Mouse (Mus musculus) stomach, postnatal 0 days (tissue): Measurements from ENCODE around the gene Aff4. TPM values are rescaled to one million over a fixed set of nuclear protein-coding genes. Genes with fewer than 3 reads are reported as not detected.

Experiments
- ATAC-seq: fragments of 200-750 bp; cut with Nextera tagmentation; 2 replicates; pipeline ENCODE4 v1.8.0; 2017; ENCODE audit not compliant: low FRiP score, low TSS enrichment
- DNase-seq: peaks from one replicate; pipeline ENCODE4 v3.0.0-alpha.2; 2016; ENCODE audit warnings: low spot score
- H3K27ac ChIP-seq: fragments of 300-500 bp; sonication (generic); replicated peaks from 2 replicates; pipeline ENCODE4 v1.5.1; 2014; ENCODE audit warnings: mild to moderate bottlenecking, control low read depth
- H3K27me3 ChIP-seq: fragments of 300-500 bp; sonication (generic); 2 replicates; pipeline ENCODE4 v1.6.1; 2014; ENCODE audit warnings: low read length; ENCODE audit not compliant: control insufficient read depth, insufficient read depth
- H3K36me3 ChIP-seq: fragments of 300-500 bp; sonication (generic); 2 replicates; pipeline ENCODE4 v1.6.1; 2014; ENCODE audit warnings: low read length, mixed read lengths; ENCODE audit not compliant: control insufficient read depth, insufficient read depth
- H3K4me1 ChIP-seq: fragments of 300-500 bp; sonication (generic); replicated peaks from 2 replicates; pipeline ENCODE4 v1.6.1; 2014; ENCODE audit warnings: antibody characterized with exemption; ENCODE audit not compliant: control insufficient read depth, insufficient read depth
- H3K4me2 ChIP-seq: fragments of 300-500 bp; sonication (generic); replicated peaks from 2 replicates; pipeline ENCODE4 v1.6.1; 2014; ENCODE audit warnings: low read depth, mild to moderate bottlenecking, control low read depth, moderate library complexity
- H3K4me3 ChIP-seq: fragments of 300-500 bp; sonication (generic); 2 replicates; pipeline ENCODE4 v1.5.1; 2014; ENCODE audit warnings: low read depth, low read length, control low read depth
- H3K9ac ChIP-seq: fragments of 300-500 bp; sonication (generic); 2 replicates; pipeline ENCODE4 v1.6.1; 2014; ENCODE audit warnings: mild to moderate bottlenecking, low read length, control low read depth, mixed read lengths
- H3K9me3 ChIP-seq: fragments of 300-500 bp; sonication (generic); 2 replicates; pipeline ENCODE4 v1.6.1; 2016; ENCODE audit warnings: low read length; ENCODE audit not compliant: control insufficient read depth
- CTCF ChIP-seq: IDR thresholded peaks from 2 replicates; pipeline ENCODE4 v1.5.1; 2016; ENCODE audit warnings: antibody characterized with exemption, low read depth, mild to moderate bottlenecking, moderate library complexity
- EP300 ChIP-seq: optimal IDR thresholded peaks from 2 replicates; pipeline ENCODE3; 2016; ENCODE audit warnings: antibody characterized with exemption
- WGBS: fragments of 180-500 bp; shearing (Covaris S2); extraction: QIAGEN DNeasy Blood & Tissue Kit; methylation state at CpG from one replicate; pipeline ENCODE4 v1.1.7; 2014; 5-methylcytosine and 5-hydroxymethylcytosine counted together
- polyA plus RNA-seq: library from polyadenylated mRNA; unstranded; fragments of >200 nt; fragmentation: Nextera tagmentation; extraction: Ambion mirVana; gene quantifications from 2 replicates; pipeline ENCODE4 v1.2.1, GENCODE M21; 2015

Gene Aff4
- polyA plus RNA-seq, 1 experiment from 2014 or later: 28.5 TPM

GRCm38 (mm10) chr11:53452396-53452795, 101.8 kb downstream of the Aff4 start:
- H3K27ac ChIP-seq: no peak overlapping the region
- H3K4me3 ChIP-seq: no peak overlapping the region
- no peak for DNase-seq
- no peak overlapping the region for H3K4me2 ChIP-seq
- no peaks in the 10 kb centered on the region for H3K4me1 ChIP-seq
- no peaks in the 10 kb centered on the region for H3K36me3 ChIP-seq
- no peak for TF ChIP-seq CTCF
- TF ChIP-seq EP300: no peak
- no peaks in the 10 kb centered on the region for H3K9me3 ChIP-seq
- 97% methylated on average over 9 of the region's 9 CpGs for WGBS
- no peaks in the 10 kb centered on the region for H3K27me3 ChIP-seq
- H3K9ac ChIP-seq: no peak overlapping the region
- ATAC-seq: no peak

GRCm38 (mm10) chr11:53453031-53453430, 102.4 kb downstream of the Aff4 start:
- no peak overlapping the region for H3K9ac ChIP-seq
- no peak overlapping the region for H3K4me3 ChIP-seq
- no peaks in the 10 kb centered on the region for H3K9me3 ChIP-seq
- ATAC-seq: no peak
- no peak for TF ChIP-seq EP300
- no peak for TF ChIP-seq CTCF
- DNase-seq: no peak
- H3K27me3 ChIP-seq: no peaks in the 10 kb centered on the region
- H3K4me2 ChIP-seq: no peak overlapping the region
- H3K36me3 ChIP-seq: no peaks in the 10 kb centered on the region
- no peak overlapping the region for H3K27ac ChIP-seq
- 65% methylated on average over 5 of the region's 5 CpGs for WGBS
- H3K4me1 ChIP-seq: no peaks in the 10 kb centered on the region

- H3K27ac ChIP-seq: peak within 1 kb of the TSS; percentile 18; the same call in 1 of the 2 replicates
Observed at GRCm38 (mm10) chr11:53456474-53457371, 106.1 kb downstream of the Aff4 start, which contains the start of the genes Gm10447 and Shroom1. Gene Gm10447 (minus strand): TSS chr11:53457110. Gene Shroom1 (plus strand): TSS chr11:53457205.

GRCm38 (mm10) chr11:53457372-53457954, 106.8 kb downstream of the Aff4 start:
- Histone ChIP-seq H3K36me3 (no peaks in the 10 kb centered on the region), H3K4me2 (peak overlapping the region; percentile 95), H3K27ac (peak overlapping the region; percentile 18; the same call in 1 of the 2 replicates), H3K4me1 (no peaks in the 10 kb centered on the region), H3K4me3 (peak overlapping the region; percentile 52), H3K27me3 (no peaks in the 10 kb centered on the region; the same call in 1 of the 2 replicates), H3K9me3 (no peaks in the 10 kb centered on the region), H3K9ac (peak overlapping the region; percentile 63)
- TF ChIP-seq EP300 (no peak), CTCF (peak; percentile 45)
- peak; percentile 28 for ATAC-seq
- DNase-seq: no peak
- 15% methylated on average over 21 of the region's 29 CpGs for WGBS

More at GRCm38 (mm10) chr11:53456474-53457371, 106.1 kb downstream of the Aff4 start, which contains the start of the genes Gm10447 and Shroom1:
- WGBS: 3% methylated on average over 40 of the region's 42 CpGs
- Histone ChIP-seq H3K9me3 (no peaks in the 10 kb centered on the region), H3K4me1 (no peaks in the 10 kb centered on the region), H3K4me2 (peak within 1 kb of the TSS; percentile 95), H3K27me3 (no peaks in the 10 kb centered on the region; the same call in 1 of the 2 replicates), H3K9ac (peak within 1 kb of the TSS; percentile 63), H3K4me3 (peak within 1 kb of the TSS; percentile 52), H3K36me3 (no peaks in the 10 kb centered on the region)
- DNase-seq (peak; percentile 71), ATAC-seq (peak; percentile 79)
- TF ChIP-seq CTCF (peak; percentile 66), EP300 (no peak)

- TF ChIP-seq EP300 (no peak), CTCF (no peak)
- H3K4me3 ChIP-seq: no peak overlapping the region
- H3K36me3 ChIP-seq: no peaks in the 10 kb centered on the region
- no peaks in the 10 kb centered on the region for H3K4me1 ChIP-seq
- H3K9ac ChIP-seq: no peak overlapping the region
- no peaks in the 10 kb centered on the region for H3K9me3 ChIP-seq
- H3K27ac ChIP-seq: no peak overlapping the region
- H3K27me3 ChIP-seq: peaks cover 7% of the 10 kb centered on the region; the same call in 1 of the 2 replicates
- WGBS: 65% methylated on average over 3 of the region's 3 CpGs
- DNase-seq (no peak), ATAC-seq (no peak)
- no peak overlapping the region for H3K4me2 ChIP-seq
Observed at GRCm38 (mm10) chr11:53458996-53459395, 108.4 kb downstream of the Aff4 start.

GRCm38 (mm10) chr11:53460192-53460591, 109.6 kb downstream of the Aff4 start:
- Histone ChIP-seq H3K36me3 (no peaks in the 10 kb centered on the region), H3K27me3 (peaks cover 7% of the 10 kb centered on the region; the same call in 1 of the 2 replicates), H3K4me3 (no peak overlapping the region), H3K4me1 (no peaks in the 10 kb centered on the region), H3K9me3 (no peaks in the 10 kb centered on the region), H3K9ac (no peak overlapping the region), H3K4me2 (no peak overlapping the region), H3K27ac (no peak overlapping the region)
- TF ChIP-seq EP300: no peak
- DNase-seq (no peak), ATAC-seq (no peak)
- WGBS: 77% methylated on average over 3 of the region's 3 CpGs
